Mouse (Mus musculus): ENCODE results near the gene Slc9b1. TPM values are rescaled to one million over a fixed set of nuclear protein-coding genes. Genes with fewer than 3 reads are reported as not detected.

Gene Slc9b1
- polyA plus RNA-seq, 1 experiment, result not detected

DNA sequence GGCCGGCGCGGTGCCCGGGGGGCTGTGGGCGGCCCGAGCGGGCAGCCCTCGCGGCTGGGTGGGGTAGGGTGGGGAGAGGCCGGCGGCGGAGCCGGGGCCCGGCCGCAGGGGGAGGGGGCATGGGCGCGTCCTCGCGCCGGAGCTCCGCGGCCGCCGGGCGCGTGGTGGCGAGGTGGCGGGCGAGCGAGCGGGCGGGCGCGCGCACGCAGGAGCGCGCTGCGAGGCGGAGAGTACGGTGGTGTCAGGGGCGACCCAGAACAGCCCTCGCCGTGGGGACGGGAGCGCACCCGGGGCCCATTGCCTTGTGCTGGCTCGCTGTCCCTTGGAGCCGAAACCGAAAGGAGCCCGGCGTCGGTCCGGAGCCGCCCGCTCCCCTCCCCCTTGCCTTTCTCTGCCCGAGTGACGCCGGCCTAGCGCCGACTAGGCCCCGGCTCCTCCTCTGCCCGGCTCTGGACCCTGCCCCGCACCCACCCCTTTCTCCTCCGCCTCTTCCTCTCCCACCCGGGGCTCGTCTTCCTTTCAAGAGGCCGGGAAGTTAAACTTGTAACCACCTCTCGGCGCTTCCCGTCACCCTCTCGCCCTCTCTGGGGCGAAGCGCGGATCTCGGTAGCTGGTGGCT, 91.2 kb downstream of the Slc9b1 start:
- TF ChIP-seq POLR2A (IDR thresholded peaks at IDR 0.05; ENCODE audit: insufficient read depth, low read depth, low read length), result no peak; the same call in 1 of the 2 replicates
- TF ChIP-seq CTCF (IDR thresholded peaks at IDR 0.05; ENCODE audit: insufficient read depth, low read depth, low read length), result no peak
- Histone ChIP-seq H3K4me1 (ENCODE audit: control insufficient read depth, insufficient read depth, low read length) (no peaks in the 10 kb centered on the region), H3K27ac (ENCODE audit: insufficient read depth, low read depth, low read length) (peak overlapping the region; percentile 92), H3K4me3 (ENCODE audit: insufficient read depth, low read depth, low read length) (peak overlapping the region; percentile 88)
- under 1% methylated on average over 61 of the region's 76 CpGs for WGBS

DNA sequence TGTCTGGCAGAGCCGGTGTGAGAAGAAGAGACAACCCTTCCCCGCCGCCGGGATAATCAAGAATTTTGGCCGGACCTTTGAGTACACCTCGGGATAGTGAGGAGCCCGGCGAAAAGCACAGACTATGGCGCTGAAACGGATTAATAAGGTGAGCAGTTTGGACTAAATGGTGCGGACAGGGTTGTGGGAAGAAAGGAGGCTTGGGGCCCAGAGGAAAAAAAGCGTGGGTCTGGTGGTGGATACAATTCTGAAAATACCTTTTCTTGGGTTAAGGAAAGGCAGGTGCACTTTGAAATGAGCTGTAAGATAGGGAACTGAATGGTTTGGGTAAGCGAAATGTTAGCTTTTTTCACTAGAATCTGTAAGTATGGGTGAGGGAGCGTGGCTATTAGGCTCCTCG, 91.8 kb downstream of the Slc9b1 start:
- Histone ChIP-seq H3K4me3 (ENCODE audit: insufficient read depth, low read depth, low read length) (peak overlapping the region; percentile 88), H3K27ac (ENCODE audit: insufficient read depth, low read depth, low read length) (0 out of 2 replicates have a peak overlapping the region, but pooled peaks have one; percentile 92), H3K4me1 (ENCODE audit: control insufficient read depth, insufficient read depth, low read length) (no peaks in the 10 kb centered on the region)
- TF ChIP-seq POLR2A (IDR thresholded peaks at IDR 0.05; ENCODE audit: insufficient read depth, low read depth, low read length), result no peak
- no peak for TF ChIP-seq CTCF (IDR thresholded peaks at IDR 0.05; ENCODE audit: insufficient read depth, low read depth, low read length)
- WGBS, result under 1% methylated on average over 15 of the region's 15 CpGs

- TF ChIP-seq CTCF (IDR thresholded peaks at IDR 0.05; ENCODE audit: insufficient read depth, low read depth, low read length) (no peak), POLR2A (IDR thresholded peaks at IDR 0.05; ENCODE audit: insufficient read depth, low read depth, low read length) (no peak)
- no peak overlapping the region for H3K27ac ChIP-seq (ENCODE audit: insufficient read depth, low read depth, low read length)
- no peaks in the 10 kb centered on the region for H3K4me1 ChIP-seq (ENCODE audit: control insufficient read depth, insufficient read depth, low read length)
- H3K4me3 ChIP-seq (ENCODE audit: insufficient read depth, low read depth, low read length), result peak overlapping the region; percentile 49
- WGBS, result 3% methylated on average over 7 of the region's 7 CpGs
Observed at GRCm38 (mm10) chr3:135440221-135440620, 92.4 kb downstream of the Slc9b1 start.

DNA sequence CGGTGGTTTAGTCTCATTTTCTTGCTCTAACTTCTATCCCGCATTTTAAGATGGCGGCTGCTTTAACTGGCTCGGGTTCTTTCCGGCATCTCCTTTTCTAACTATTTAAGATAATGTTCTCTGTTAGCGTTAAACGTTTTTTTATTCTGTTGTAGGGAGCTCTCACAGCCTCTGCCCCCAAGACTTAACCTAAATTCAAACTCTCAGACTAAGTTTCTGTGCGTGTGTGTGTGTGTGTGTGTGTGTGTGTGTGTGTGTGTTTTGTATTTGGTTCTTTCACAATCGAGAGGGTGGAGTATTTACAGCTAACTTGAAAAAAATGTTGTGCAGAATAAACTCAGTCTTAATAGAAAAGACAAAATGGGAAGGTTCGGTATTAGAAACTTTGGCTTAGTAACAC, 92.8 kb downstream of the Slc9b1 start:
- H3K27ac ChIP-seq (ENCODE audit: insufficient read depth, low read depth, low read length), result no peak overlapping the region
- no peaks in the 10 kb centered on the region for H3K4me1 ChIP-seq (ENCODE audit: control insufficient read depth, insufficient read depth, low read length)
- 1% methylated on average over 10 of the region's 10 CpGs for WGBS
- TF ChIP-seq POLR2A (IDR thresholded peaks at IDR 0.05; ENCODE audit: insufficient read depth, low read depth, low read length) (no peak), CTCF (IDR thresholded peaks at IDR 0.05; ENCODE audit: insufficient read depth, low read depth, low read length) (no peak)
- no peak overlapping the region; the same call in 1 of the 2 replicates for H3K4me3 ChIP-seq (ENCODE audit: insufficient read depth, low read depth, low read length)

GRCm38 (mm10) chr3:135444930-135445329, 97.1 kb downstream of the Slc9b1 start:
- Histone ChIP-seq H3K27ac (ENCODE audit: insufficient read depth, low read depth, low read length) (no peak overlapping the region), H3K4me1 (ENCODE audit: control insufficient read depth, insufficient read depth, low read length) (no peaks in the 10 kb centered on the region)

More at GRCm38 (mm10) chr3:135444930-135445329, 97.1 kb downstream of the Slc9b1 start:
- no peak overlapping the region for H3K4me3 ChIP-seq (ENCODE audit: insufficient read depth, low read depth, low read length)
- no peak for TF ChIP-seq CTCF (IDR thresholded peaks at IDR 0.05; ENCODE audit: insufficient read depth, low read depth, low read length)
- no peak for TF ChIP-seq POLR2A (IDR thresholded peaks at IDR 0.05; ENCODE audit: insufficient read depth, low read depth, low read length)

Other genes with a start within 250 kb of the Slc9b1 start
- 38.3 TPM in 1 of 2 replicates, not detected in the other for gene Cenpe, start 135.5 kb upstream of the Slc9b1 start, polyA plus RNA-seq (2012; ENCODE audit: insufficient read depth, insufficient read length, low replicate concordance, missing spikeins)
- gene Bdh2, start 66.8 kb upstream of the Slc9b1 start, polyA plus RNA-seq (2012; ENCODE audit: insufficient read depth, insufficient read length, low replicate concordance, missing spikeins), result not detected in 2 replicates
- not detected in 2 replicates for gene Slc9b2, start 40.3 kb upstream of the Slc9b1 start, polyA plus RNA-seq (2012; ENCODE audit: insufficient read depth, insufficient read length, low replicate concordance, missing spikeins)
- gene Cisd2, start 75.9 kb downstream of the Slc9b1 start, polyA plus RNA-seq (2012; ENCODE audit: insufficient read depth, insufficient read length, low replicate concordance, missing spikeins), result not detected in 2 replicates
- gene Ube2d3, start 90.1 kb downstream of the Slc9b1 start, polyA plus RNA-seq (2012; ENCODE audit: insufficient read depth, insufficient read length, low replicate concordance, missing spikeins), result 60.9 and 109 TPM in 2 replicates
- not detected in 2 replicates for gene Manba, start 137.6 kb downstream of the Slc9b1 start, polyA plus RNA-seq (2012; ENCODE audit: insufficient read depth, insufficient read length, low replicate concordance, missing spikeins)

Data from olfactory bulb, adult 2 months (tissue).